Mouse (Mus musculus) left cerebral cortex, adult 8-10 months (tissue): ENCODE measurements around the gene Rbfox2. TPM values are rescaled to one million over a fixed set of nuclear protein-coding genes. Genes with fewer than 3 reads are reported as not detected.

Source experiments
- DNase-seq, 2 experiments: peaks; one replicate each; pipeline ENCODE4 v3.0.0; 2022; ENCODE audit warnings: low spot score in 2 of 2
- total RNA-seq, 4 experiments: library from RNA; stranded (reverse); gene quantifications; 2 replicates each; pipeline ENCODE4 v1.2.4; 2022

The Rbfox2 gene
- total RNA-seq, 4 experiments from 2014 or later, result 211 to 245 (median 225) TPM

DNA sequence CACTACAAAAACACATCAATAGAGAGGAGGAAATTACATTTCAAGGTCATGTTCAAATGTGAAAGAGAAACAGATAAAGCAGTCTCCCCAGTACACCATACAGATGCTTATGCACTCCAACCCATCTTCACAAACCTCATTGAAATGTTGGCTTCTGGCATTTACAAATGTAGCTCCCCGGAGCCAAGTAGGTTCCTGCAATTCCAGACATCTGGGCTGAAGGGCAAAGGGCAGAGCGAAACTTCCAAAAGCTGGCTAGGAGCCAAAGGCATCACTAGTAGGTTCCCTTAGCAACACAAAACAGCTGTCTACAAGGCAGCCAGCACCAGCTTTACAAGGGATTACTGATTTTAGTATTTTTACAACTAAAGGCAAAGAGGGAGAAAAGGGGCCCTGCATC is 104.6 kb downstream of the Rbfox2 start:
- no peak for DNase-seq

DNA sequence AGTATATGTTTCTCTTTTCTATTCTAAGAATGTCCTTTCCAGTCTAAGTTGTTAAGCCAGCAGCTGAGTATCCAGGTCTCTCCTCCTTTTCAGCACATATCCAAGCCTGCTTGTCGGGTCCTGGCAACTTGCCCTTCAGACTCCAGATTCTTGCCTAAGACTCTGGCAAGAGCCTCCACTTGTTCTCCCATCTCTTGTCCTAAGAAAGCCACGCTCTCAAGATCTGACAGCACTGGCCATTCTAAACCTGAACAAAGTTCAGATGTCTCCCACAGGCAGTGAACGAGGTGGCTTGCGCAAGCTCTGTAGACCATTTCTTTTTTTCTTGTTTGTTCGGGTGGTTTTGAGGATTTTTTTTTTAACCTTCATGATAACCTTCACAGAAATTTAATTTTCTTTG is 110.0 kb downstream of the Rbfox2 start:
- no peak for DNase-seq

- no peak for DNase-seq
These were observed 110.8 kb downstream of the Rbfox2 start for GRCm38 (mm10) chr15:77196001-77196400.

- DNase-seq, result peak in 1 of 2 experiments; percentile 28
These were observed 114.5 kb downstream of the Rbfox2 start for GRCm38 (mm10) chr15:77192154-77192935.

DNA sequence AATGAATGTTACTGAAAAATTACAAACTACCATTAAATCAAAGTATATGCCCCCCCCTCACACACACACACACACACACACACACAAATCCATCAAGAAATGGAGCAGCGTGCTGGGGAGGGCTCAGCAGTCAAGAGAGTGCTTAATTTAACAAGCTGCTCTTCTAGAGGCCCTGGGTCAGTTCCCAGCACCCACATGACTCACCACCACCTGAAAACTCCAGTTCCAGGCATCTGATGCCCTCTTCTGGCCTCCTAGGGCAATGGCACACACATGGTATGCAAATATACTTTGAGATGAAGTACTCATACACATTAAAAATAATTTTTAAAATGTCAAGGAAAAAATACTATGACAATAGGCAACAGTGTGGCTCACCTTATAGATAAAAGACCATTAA is 120.7 kb downstream of the Rbfox2 start:
- no peak for DNase-seq

GRCm38 (mm10) chr15:77185614-77186013 is 121.2 kb downstream of the Rbfox2 start:
- no peak for DNase-seq

DNA sequence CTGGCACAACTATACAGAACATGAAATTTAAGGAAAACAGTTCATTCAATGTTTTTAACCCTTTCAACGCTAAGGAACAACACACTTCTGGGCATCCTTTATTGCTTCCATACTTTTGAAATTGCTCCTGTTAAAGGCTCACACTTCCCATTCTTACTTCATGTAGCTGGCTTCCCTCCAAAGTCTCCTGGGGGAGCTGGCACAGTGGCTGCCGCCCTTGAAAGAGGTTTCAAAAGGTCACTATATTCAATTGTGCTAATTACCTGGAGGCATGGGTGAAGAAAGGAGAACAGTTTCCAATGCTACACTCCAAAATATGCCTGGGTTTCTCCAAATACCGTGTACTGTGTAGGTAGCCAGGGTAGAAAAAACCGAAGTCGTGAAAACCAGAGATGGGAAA is 124.0 kb downstream of the Rbfox2 start:
- no peak for DNase-seq

- DNase-seq, result no peak
These were observed 132.8 kb downstream of the Rbfox2 start for GRCm38 (mm10) chr15:77174018-77174417.

DNA sequence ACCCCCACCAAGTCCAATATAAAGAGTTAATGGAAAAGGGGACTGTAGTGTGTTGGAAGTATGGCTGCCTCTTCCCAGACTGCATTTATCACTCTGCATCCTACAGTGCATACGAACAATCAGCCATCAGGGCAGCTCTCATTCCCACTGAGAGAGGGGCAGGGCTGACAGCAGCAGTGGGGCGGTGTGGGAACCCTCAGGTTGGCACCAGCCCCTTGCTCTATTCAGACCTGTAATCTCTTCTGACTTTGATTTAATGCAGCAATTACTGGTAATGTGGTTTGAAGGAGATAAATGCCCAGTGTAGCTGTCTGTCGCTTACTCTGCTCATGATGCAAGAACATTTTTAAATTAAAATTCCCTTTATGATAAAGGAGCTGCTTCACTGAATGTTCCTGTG is 134.4 kb downstream of the Rbfox2 start:
- no peak for DNase-seq

GRCm38 (mm10) chr15:77168781-77169180 is 138.0 kb downstream of the Rbfox2 start:
- DNase-seq, result no peak

DNA sequence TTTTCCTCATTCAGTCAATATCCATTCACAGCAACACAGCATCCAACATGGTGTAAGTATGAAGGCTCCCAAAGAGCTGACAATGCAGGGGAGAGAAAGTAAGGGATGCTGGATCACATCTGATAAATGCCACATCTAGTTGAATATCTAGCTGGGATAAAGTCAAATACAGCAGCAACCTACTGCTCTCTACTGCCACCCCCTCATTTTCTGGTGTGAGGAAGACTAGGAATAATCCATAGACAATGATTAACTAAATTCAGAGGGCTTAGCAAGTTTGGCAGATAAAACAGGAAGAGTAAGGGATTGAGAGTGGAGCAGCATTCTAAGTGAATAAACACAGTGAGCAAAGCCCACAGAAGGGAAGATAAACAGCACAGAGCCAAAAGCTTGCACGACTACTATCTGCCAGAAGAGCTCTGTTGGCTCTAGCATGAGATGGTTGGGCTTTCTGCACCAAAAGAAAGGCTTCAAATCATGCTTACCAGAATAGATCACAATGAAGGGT is 140.5 kb downstream of the Rbfox2 start:
- DNase-seq, result no peak

DNA sequence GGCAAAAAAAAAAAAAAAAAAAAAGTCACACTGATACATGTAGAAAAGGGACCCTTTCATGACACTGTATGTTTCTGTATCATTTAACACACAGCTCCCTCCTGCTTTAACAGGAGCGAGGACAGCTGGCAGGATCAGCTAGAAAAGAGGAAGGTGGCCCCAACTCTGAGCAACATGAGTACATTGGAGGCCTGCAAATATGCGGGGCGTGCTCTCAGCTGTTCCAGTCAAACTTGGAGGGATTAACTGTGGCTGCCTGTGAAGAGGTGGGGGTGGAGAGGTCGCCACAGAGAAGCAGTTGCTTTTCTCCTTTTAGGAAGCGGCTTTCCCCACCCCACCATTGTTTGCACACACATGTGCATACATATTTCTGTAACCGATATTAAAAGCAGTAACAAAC is 143.5 kb downstream of the Rbfox2 start:
- no peak for DNase-seq

DNA sequence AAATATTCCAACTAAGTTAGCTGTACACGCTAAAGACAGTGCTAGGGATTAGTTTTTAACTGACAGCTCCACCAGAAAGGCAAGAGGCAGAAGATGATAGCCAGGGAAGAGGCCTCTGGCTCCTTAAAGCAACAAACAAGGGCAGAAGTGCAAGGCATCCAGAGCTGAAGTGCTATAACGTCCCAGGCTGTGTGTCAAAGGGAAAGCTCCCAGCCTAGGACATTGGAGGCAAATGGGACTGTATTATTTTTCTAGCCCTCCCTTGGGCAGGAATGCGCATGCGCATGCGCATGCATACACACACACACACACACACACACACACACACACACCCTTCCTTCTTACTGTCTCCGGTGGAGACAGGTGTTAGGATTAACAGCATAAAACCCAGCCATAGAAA is 143.9 kb downstream of the Rbfox2 start:
- DNase-seq, result no peak

GRCm38 (mm10) chr15:77161382-77161781 is 145.4 kb downstream of the Rbfox2 start:
- DNase-seq, result no peak

- DNase-seq, result no peak
These were observed 146.0 kb downstream of the Rbfox2 start for GRCm38 (mm10) chr15:77160848-77161247.

DNA sequence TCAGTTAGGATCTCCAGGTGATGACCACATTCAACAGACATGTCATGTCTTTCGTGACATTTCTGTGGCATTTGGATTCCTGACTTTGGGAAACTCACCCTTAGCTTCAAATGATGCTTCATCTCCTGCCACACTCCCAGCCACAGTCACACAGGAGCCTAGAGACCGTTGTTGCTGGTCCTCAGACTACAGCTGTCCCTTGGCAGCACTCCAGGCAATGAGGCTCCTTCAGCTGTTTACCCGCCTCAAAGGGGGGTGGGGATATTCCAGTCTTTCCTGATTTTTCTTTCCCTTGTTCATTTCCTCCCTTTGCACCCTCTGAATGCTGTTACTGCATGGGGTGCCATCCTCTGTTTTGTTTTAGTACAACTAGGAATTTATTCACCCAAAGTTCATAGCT is 150.3 kb downstream of the Rbfox2 start:
- DNase-seq, result no peak

GRCm38 (mm10) chr15:77154248-77154785 is 152.5 kb downstream of the Rbfox2 start:
- no peak for DNase-seq

- peak; percentile 42 to 69 for DNase-seq
These were observed 153.2 kb downstream of the Rbfox2 start for GRCm38 (mm10) chr15:77153625-77154024.

GRCm38 (mm10) chr15:77153088-77153546 is 153.7 kb downstream of the Rbfox2 start:
- no peak for DNase-seq

DNA sequence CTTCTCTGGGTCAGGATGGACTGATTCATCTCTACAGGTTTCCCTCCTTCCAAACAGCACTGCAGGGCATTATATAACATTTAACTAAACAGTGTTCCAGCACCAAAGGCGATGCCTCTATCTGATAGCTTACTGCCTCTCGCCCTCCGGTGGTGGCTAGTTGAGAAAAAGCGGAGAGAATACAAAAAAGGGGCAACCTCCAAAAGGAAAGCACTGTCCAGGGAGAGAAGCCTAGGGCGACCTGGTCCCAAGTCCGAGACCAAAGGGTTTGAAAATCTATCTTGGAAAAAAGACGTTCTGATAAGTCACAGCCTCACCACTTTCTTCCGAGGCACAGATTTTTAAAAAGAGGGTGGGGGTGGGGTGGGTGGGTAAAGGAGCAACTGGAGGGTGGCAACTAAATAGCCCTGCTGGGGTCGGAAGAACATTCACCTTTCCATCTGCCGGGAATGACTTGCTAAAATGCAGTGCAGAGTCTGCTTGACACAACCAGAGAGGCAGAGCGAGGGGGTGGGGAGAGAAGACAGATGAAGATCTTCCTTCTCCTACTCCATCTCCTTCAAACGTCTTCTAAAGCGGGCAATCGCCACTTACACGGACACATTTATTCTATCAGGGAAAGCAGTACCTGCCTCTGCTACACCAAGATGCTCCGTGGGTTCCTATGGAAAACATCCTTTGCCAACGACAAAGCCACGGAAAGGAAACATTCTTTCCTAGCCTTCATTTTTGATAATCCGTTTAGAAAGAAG is 154.3 kb downstream of the Rbfox2 start:
- DNase-seq, result no peak

GRCm38 (mm10) chr15:77151816-77152215 is 155.0 kb downstream of the Rbfox2 start:
- no peak for DNase-seq

GRCm38 (mm10) chr15:77151178-77151577 is 155.6 kb downstream of the Rbfox2 start:
- DNase-seq, result no peak
